Mouse (Mus musculus) liver (tissue): ENCODE data around the gene Taf8.

Source experiments
- DNase-seq: peaks from one replicate; pipeline ENCODE4 v3.0.0-alpha.2; 2020; ENCODE audit warnings: mixed read lengths

The Taf8 gene

DNA sequence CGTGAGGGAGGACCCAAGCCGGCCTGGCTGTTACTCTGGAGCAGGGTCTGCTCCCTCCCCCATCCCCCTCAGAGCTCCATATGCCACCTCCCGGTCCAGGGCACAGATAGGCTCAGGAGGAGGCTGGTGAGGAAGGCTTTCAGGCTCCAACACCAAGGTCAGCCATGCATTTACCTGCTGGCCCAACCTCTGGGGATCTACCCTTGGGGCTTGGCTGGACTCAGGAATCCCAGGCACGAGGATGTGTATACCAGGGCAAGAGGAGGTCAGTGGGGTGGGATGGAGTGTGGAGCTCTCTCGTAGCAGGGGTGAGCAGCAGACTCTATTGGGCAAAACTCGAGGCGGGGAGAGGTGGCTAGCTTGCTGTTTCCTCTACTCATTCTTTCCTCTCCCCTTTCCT is 49.2 kb downstream of the Taf8 start:
- no peak for DNase-seq

DNA sequence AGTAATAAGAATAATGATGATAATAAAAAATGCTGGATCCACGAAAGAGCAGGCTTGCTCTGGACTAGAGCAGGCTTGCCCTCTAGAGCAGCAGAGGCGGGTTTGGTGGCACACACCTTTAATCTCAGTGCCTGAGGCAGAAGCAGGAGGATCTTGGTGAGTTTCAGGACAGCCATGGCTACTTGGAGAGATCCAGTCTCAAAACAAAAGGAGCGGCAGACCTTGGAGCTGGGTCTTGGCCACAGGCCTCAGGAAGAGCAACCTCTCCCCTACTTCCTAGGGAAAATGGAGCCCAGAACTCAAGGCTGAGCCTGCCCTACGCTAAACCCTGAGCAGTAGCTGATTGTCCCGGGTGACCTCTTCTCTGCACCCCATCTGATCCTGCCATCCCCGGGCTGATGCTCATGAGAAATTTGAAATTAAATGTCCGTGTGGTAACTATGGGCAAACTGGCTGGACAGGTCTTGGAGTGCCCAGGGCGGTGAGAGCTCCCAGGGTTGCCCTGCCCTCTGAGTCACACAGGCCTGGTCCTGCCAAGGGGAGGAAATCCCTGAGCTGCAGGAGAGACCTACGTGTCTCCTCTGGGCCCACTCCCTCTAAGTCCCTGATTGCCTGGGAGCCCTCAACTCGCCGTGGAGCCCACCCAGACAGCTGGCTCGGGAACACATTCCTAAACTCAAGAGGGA is 51.1 kb downstream of the Taf8 start:
- no peak for DNase-seq

DNA sequence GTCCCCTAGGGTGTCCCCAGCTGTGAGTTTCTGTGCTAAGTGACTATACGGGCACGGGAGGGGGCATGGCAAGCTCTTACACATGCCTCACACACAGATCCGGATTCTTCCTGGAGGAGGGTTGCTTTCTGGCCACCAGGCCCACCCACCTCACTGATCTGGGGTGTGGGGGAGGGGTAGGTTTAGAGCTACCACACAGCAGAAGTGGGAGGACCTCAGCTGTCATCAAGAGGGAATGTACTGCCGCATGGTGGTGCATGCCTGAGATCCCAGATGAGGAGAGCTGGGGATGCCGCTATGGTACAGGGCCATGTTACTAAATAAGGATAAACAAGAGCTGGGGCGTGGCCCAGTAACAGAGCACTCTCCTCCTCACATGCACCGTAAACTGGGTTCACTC is 51.9 kb downstream of the Taf8 start:
- no peak for DNase-seq

DNA sequence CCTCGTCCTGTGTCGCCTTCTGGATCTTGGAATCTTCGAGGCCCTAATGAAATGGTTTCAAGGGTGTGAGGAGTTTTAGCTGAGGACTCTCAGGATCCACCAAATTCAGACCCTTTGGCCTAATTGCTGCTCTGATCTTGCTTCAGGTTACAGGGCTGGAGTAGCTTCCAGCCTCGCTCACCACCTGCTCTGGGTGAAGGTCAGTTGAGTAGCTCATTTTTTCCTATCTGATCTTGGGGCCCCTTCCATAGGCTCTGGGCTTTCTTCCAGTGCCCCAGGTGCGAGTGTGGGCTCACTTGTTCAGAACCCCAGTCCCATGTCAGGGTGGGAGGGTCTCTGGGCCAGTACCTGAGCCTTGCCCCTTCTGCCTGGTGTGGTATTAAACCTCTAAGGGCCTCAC is 52.7 kb downstream of the Taf8 start:
- no peak for DNase-seq

DNA sequence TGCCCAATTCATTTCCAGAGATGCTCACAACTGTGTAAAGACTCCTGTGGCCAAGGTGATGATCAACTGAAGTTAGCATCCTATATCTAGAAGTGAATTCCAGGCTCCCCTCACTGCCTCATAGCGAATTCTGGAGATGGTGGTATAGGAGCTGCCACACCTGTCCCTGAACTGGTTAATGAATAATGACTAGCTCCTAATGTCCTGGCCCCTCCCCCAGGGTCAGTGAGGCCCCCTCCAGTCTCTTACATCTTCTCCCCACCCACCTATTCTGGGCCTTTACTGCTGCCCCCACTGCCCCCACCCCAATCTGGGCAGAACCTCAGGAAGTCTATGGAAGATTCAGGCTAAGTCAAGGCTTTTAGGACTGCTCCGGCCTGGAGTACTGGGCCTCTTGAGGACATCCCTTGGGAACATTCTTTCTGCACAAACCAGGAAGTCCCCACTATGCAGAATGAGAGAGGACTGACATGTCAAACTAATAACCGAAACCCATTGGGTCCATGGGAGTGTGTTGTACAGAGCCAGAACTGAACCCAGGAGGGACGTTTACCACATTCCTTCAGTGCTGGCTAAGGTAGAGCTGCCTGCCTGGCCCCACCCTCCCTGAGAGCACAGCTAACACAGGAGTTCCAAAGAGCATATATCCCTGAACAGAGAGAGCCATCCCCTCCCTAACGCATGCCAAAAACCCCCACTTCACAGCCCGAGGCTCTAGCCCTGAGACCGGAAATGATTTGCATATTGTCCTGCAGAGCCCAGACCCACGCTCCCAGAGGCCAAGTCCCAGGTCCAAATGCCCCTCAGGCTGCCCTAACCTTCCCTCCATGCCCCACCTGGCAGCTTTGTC is 53.3 kb downstream of the Taf8 start:
- no peak for DNase-seq

DNA sequence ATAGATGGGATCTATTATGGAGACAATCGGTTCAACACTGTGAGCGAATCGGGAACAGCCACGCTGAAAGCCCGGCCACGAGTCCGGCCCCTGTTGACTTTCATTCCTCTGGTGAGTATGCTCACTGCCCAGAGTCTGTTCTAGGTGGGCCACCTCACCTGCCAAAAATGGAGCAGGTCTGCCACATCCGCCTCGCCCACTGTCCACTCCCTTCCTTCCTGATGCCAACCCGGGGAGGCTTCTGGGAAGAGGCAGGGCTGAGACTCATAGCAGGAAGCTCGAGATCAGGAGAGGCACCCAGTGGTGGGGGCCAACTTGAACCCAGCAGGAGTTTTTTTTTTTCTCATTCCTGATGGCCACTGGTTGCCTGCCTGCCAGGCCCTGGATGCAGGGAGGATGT is 55.5 kb downstream of the Taf8 start:
- no peak for DNase-seq

DNA sequence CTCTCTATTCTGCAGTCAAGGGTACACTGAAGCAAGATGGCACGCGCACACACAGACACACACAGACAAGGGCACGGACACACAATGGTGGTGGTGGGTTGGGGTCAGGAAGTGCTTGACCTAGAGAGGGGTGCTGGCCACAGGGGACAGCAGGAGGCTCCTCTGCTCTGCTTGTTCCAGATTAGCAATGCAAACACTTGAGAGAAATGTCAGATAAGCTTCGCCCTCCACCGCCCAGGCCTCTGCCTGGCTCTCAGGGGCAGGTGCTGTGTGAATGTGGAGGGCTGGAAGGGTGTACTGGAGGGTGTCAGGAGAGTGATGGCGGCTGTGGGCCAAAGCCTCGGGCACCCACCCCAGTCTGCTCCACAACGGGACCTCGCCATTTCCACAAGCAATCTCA is 56.1 kb downstream of the Taf8 start:
- peak; percentile 52 for DNase-seq

DNA sequence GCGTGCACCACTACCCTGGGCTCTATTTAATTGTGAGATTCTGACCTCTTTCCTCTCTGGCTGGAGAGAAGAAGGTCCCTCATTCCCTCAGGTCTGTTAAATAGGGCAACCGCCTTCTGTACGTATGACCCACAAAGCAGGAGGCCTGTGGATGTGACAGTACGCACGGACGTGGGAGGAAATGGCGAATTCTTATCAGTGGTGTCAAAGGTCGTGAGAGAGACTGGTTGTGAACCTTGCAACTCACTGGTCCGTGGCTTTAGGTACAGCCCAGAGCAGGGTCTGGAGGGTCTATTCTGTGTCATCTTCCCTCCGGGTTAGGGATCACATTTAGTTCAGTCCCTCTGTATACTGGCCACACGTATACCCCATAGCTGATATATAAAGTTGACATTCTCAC is 56.6 kb downstream of the Taf8 start:
- no peak for DNase-seq

DNA sequence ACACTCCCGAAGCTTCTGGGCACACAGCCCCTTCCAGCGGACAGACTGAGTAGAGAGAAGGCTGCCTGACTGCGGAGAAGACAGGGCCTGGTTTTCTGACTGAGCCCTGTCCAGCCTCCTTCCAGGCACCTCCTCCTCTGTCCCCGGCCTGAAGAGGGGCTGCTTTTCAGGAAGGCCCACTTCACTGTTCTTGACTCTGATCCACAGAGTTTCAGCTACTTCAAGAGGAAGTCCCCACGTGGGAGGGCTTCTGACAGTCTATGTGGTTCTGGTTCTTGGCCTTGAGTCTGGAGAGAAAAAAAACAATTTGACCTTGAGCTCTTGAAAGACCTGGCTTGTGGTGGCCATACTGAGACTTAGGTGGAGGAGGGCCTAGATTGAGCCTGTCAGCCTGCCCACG is 58.0 kb downstream of the Taf8 start:
- DNase-seq = no peak

DNA sequence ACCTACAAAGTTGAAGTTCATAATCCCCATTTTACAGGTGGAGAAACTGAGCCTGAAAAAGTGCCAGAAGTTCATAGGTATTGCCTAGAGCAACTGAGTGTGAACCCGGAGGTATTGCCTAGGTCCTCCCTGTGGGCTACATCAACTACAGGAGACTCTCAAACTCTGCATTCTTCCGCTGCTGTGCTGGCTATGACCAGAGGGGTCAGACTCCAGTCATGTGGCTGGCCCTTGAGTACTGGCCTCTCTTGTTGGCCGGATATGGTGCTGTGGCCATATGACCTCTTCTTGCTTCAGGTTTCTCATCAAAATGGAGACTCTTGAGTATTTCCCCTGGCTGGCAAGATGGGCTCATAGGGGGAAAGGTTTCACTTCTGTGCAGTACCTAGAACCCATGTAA is 59.8 kb downstream of the Taf8 start:
- no peak for DNase-seq

DNA sequence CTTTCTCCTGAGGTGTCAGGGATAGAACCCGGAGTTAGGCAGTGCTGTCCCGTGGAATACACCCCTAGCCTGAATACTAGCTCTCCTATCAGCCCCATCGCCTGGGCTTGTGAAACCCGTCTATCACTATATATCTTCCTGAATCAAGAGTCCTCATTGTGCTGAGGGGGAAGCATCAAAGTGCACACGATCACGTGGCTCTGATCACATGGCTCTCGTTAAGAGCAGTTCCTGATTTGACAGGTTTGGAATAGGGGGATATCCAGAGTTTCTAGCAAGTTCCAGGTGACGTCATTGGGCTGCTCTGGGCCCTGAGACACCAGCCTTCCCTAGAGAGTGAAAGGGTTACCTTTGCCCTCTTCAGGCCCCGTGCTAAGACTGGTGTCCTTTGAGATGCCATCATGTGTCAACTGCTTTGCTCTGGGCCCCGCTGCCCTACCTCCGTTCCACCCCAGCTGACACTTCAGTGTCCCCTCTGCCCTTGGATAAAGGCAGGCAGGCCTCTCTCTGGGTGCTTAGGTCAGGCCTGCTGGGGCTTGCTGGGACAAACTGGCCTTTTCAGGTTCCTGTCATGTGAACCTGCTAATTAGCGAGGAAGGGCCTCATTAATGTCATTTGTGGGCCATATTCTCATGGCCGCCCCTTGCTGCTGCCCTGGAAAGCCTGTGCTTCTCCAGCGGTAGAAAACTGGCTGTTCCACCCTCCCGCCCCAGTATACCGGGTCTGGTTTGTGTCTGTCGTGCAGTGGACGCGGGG is 60.6 kb downstream of the Taf8 start:
- no peak for DNase-seq

DNA sequence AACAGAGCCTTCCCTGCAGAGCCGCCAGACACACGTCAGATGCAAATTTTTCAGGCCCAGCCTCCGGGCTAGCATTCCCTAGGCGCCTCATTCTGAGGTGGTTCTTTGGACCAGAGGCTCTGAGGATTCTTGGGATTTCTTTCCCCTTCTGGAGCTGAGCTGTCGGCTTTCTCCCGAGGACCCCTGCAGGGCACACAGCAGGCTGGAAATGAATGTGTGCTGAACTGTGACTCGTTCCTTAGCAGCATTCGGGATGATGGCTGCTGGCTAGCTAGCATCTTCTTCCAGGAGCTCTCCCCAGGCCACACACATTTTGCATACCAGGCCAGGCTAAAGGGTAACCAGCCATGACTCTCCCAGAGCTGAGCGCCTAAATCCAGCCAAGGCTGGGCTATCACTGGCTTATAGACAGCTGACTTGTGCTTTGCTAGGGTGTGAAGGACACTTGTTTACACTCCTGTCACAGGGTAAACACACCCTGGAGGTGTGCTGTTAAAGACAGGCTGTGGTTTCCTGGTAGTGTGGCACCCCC is 61.7 kb downstream of the Taf8 start:
- DNase-seq = no peak

DNA sequence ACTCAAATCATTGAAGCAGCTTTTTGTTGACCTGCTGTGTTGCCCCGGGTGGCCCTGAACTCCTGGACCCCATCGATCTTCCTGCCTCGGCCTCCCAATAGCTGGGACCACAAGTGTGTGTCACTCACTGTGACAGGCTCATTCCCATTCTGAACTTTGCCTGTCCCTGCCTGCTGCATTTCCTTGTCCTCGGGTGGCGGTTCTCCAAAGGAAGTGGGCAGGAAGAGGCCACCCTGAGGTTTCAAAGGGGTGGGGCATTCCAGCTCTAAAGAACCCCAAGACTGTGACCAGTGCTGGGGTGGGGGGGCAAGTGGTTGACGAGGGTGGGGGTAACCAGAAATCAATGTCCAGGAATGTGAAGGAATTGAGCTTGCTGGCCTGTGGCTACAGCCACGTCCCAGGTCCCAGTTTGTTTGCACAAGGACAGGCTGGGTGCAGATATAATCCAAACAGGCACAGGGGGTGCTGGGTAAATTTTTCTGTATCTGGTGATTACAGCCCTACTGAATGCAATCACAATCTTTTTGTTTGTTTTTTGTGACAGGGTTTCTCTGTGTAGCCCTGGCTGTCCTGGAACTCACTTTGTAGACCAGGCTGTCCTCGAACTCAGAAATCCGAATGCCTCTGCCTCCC is 62.6 kb downstream of the Taf8 start:
- DNase-seq = peak; percentile 34

DNA sequence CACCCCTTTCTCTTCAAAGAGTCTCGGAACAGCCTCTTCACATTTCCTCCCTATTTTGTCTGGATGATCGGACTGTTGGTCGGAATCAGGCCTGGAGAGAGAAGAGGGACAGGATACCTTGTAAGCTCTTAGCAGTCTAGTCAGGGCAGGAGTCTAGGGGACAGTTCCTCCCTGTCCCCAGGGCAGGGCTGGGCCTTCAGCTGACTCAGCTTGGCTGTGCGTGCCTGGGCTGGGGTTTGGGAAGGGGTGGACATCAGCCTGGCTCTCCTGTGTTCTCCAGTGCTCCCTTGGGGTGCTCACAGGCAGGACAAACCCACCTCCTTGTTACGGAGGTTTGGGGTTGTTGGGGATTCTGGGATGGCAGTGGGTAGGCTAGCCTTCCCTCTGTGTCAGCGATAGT is 63.5 kb downstream of the Taf8 start:
- no peak for DNase-seq

DNA sequence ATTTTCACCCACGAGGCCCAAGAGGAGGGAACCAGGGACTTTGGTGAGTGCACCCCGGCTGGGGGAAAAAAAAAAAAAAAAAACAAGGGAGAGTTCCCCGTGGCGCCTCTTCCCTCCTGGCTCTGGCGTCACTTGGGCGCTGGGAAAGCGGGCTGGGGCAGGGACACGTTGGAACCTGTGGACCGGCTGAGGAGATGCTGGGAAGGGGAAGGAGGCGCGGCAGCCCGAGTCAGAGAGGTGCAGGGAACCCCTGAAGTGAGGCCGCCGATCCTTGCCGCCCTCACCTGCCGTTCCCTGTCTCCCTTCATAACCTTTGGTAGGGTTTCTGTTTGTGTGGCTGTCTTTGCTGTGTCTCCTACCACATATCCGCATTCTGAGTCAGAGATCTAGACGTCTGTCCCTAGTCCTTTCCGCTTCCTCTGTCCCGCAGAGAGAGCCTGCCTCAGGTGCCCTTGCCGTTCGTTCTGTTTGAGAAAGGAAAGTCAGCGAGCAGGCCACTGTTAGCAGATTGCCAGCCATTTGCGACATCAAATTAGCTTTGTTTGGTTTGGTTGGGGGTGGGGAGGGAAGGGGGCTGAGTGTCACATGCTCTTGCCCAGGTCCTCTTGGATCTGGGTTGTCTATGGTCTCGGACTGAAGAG is 65.1 kb downstream of the Taf8 start, which contains the start of gene 1700001C19Rik:
Gene 1700001C19Rik (minus strand): TSS at position 470 of the 641 bp plus-strand sequence.
- DNase-seq = no peak

DNA sequence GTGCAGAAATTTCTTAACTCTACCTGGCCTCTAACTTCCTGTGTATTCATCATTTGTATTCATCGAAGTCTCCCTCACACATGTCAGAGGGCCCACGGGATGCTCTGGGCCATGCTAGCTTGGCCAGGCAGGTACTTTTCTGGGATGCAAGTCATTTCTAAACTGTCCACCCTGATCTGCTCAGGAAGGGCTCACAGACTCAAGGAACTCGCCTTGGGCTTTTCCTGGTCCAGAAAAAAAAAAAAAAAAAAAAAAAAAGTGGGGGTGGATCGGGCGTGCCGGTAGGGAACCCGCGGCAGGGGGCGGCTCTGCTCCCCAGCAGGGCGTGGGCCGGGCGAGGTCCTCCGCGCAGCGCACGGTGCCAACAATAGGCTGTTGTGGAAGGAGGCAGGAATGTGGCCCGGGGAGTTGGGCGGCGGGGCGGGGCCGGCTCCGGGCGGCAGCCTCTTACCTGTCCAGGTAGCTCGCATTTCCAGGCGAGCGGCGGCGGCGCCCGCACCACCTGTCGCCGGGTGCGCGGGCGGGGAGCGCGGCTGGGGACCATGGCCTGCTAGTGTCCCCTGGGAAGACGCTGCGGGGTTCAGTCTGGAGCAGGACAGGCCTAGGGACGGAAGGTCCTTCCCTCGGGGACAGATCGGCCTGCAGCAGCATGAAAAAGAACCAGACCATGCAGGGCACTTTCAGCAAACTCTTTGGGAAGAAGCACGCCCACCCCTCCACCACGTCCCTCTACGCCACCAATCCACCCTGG is 65.8 kb downstream of the Taf8 start, which contains the start of gene AI661453:
Gene AI661453 (plus strand): TSS at position 460 of the 751 bp plus-strand sequence.
- DNase-seq = peak; percentile 36
